Mouse (Mus musculus) spleen, embryonic (tissue): ENCODE results near the gene Msi1.

Experiments
- CTCF ChIA-PET: fragments of 350-600 bp; sonication (Branson Sonifier 250); formaldehyde crosslinking; loops from one replicate; lab custom pipeline; 2022; lab: Charles Lee

Gene Msi1

DNA sequence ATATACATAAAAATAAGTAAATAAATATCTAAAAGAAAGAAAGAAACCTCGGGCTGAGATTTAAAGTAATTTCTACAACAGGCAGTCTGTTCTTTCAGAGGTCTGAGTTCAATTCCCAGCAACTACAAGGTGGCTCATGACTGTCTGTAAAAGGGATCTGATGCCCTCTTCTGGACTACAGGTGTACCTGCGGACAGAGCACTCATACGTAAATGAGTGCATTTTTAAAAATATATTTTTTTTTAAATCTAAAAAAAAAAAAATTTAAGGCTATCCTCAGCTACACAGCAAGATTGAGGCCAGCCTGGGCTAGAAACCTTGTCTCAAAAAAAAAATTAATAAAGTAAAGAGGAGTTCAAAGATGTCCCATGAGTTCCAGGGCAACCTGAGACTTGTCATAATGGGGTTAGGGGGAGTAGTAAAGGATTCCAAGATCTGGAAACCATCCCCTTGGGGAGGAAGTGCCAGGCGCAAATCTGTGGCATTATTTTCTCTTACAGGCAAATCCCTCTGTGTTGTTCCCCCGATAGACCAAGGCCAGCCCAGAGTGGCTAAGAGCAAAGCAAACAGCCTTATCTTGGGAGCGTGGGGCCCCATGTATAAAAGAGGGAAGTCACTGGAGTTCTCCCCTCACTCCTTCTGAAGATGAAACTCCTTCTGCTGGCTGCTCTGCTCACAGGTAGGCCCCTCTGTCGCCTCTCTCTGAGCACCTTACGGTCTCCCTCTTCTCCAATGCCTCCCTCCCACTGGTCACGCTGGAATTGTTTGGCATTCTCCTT, 36.4 kb downstream of the Msi1 start, which contains the start of gene Pla2g1b:
Gene Pla2g1b (plus strand): TSS at position 621 of the 779 bp plus-strand sequence.
- CTCF ChIA-PET: no interaction called here

GRCm38 (mm10) chr5:115469791-115470190, 40.4 kb downstream of the Msi1 start:
- CTCF ChIA-PET: no interaction called here

DNA sequence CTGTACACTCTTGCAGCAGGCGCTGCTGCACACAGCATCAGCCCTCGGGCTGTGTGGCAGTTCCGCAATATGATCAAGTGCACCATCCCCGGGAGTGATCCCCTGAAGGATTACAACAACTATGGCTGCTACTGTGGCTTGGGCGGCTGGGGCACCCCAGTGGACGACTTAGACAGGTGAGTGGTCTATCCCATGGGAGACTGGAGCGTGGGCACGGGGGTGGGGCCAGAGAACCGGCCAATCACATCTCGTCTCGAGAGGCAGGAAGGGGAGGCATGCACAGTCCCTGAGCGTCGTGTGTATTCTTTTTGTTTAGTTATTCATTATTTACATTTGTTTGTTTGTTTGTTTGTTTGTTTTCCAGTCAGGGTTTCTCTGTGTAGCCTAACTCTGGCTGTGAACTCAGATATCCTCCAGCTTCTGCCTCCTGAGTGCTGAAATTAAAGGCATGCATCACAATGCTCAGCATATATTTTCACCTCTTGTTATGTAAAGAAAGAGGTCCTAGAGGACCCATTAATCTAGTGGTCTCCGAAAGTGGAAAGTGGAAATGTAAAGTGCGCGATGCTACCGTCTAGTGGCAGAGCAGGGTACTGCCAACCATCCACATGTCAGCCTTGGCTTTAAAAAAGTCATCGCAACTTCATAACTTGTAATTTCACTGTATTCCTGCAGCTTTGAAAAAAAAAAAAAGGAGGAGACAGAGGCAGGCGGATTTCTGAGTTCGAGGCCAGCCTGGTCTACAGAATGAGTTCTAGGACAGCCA, 41.5 kb downstream of the Msi1 start:
- CTCF ChIA-PET: no interaction called here

- CTCF ChIA-PET: no interaction called here
Observed at GRCm38 (mm10) chr5:115473191-115473590, 43.8 kb downstream of the Msi1 start.

- CTCF ChIA-PET: no interaction called here
Observed at GRCm38 (mm10) chr5:115474174-115474828, 44.9 kb downstream of the Msi1 start.

GRCm38 (mm10) chr5:115475337-115476106, 46.1 kb downstream of the Msi1 start:
- CTCF ChIA-PET: interaction anchor here (0.5 to 1.0 kb wide), 6 partner anchors 8 to 426 kb away, joined by 3 to 13 read pairs (median 8); no protein-coding TSS in a partner anchor

- CTCF ChIA-PET: interaction anchor here (0.6 to 0.7 kb wide), 5 partner anchors 9 to 427 kb away, joined by 4 to 13 read pairs (median 8); no protein-coding TSS in a partner anchor
Observed at GRCm38 (mm10) chr5:115476107-115476727, 46.8 kb downstream of the Msi1 start.

DNA sequence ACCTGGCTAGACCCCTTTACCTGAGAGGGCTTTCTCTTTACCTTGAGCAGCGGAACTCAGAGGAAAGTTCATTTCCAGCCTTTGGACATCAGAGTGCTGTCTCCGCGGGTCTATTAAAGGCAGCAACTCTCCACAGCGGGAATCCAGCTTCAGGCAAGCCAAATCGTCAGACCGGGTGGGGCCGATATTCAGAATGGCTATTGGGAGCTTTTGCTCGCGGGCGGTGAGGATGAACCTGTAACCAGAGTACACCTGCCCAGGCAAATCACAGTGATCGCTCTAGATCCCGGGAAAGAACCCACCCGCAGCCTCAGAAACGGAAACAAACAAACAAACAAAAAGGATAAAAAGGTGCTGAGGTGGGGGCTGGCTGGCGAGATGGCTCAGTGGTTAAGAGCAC, 50.2 kb downstream of the Msi1 start:
- CTCF ChIA-PET: no interaction called here

- CTCF ChIA-PET: no interaction called here
Observed at GRCm38 (mm10) chr5:115480101-115480500, 50.7 kb downstream of the Msi1 start.

DNA sequence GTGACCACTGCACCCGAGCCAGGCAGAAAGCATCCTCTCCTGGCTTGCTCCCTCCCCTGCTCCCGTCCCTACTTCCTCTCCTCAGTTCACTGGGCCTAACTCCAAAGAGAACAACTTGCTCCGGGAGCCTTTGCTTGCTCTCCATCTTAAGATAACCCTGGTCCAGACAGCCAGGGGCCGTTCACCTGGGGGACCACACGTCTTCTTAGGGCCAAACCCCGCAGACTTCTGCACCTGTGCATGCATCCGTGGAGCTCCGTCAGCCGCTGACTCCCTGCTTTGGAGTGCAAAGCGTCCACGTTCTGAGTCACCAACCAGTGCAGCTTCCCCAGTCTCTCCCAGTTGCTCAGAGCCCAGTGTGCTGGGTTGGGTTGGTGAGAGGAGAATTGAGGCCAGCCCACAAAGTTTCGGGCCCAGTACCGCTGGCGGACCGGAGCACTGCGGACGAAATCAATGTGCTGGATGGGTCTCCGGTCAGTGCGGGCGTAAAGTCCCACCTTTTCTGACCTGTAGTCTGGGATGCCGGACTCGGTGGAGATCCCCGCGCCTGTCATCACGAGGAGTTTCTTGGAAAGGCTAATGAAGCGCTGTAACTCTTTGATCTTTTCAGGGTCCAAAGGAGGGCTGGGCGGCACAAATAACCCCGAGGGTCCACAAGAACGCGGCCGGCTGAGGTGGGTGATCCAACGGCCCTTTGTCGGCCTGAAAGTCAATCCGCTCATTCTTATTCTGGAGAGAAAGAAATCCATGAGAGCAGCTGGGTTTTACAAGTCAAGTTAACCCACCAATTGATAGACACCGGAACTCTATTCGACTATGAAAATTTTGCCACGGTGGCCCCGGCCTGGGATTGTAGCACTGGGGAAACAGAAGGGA, 53.2 kb downstream of the Msi1 start:
- CTCF ChIA-PET: no interaction called here

GRCm38 (mm10) chr5:115483385-115483784, 54.0 kb downstream of the Msi1 start:
- CTCF ChIA-PET: interaction anchor here (1.0 to 1.1 kb wide), 2 partner anchors 8 to 13 kb away, joined by 3 read pairs; no protein-coding TSS in a partner anchor

GRCm38 (mm10) chr5:115483947-115484920, 54.8 kb downstream of the Msi1 start, which contains the start of gene Sirt4:
Gene Sirt4, minus strand, starts transcription at chr5:115484725.
- CTCF ChIA-PET: interaction anchor here (0.7 to 1.1 kb wide), 3 partner anchors 8 to 12 kb away, joined by 3 to 13 read pairs (median 3); no protein-coding TSS in a partner anchor

DNA sequence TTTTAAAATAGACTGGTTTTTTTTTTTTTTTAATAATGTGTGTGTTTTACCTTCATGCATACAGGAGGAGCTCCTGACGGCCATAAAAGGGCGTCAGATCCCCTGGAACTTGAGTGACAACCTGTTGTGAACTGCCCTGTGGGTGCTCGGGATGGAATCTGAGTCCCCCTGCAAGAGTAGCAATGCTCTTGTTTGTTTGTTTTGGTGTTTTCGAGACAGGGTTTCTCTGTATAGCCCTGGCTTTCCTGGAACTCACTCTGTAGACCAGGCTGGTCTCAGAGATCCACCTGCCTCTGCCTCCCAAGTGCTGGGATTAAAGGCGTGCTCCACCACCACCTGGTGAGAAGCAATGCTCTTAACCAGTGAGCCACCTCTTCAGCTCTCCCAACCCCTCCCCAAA, 55.6 kb downstream of the Msi1 start:
- CTCF ChIA-PET: interaction anchor here (0.7 kb wide), 1 partner anchor 9 kb away, joined by 13 read pairs; no protein-coding TSS in a partner anchor

DNA sequence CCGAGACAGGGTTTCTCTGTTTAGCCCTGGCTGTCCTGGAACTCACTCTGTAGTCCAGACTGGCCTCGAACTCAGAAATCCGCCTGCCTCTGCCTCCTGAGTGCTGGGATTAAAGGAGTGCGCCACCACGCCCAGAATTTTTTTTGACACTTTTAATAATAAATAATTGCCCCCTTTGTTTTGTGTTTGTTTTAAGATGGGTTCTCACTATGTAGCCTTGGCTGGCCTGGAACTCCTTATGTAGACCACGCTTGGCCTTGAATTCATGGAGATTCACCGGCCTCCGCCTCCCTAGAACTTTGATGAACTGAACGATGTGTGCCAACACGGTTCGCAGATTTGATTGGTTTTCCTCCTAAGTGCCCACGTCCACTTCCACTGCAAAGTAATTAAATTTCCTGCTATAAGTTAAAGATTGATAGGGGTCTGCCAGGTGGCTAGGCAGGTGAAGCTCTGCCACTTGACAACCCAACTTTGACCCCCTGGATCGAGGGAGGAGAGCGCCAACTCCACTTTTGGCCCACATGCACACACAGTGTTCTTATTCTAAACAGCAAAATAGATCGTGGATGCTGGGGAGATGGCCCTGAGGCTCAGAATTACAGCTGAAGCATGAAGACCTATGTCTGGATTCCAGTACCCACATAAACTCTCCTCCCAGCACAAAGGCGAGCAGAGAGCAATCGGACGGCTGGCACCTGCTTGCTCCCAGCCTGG, 56.2 kb downstream of the Msi1 start:
- CTCF ChIA-PET: interaction anchor here (0.7 kb wide), 1 partner anchor 9 kb away, joined by 13 read pairs; no protein-coding TSS in a partner anchor

GRCm38 (mm10) chr5:115486726-115487125, 57.3 kb downstream of the Msi1 start:
- CTCF ChIA-PET: no interaction called here

GRCm38 (mm10) chr5:115487353-115487752, 58.0 kb downstream of the Msi1 start:
- CTCF ChIA-PET: no interaction called here

- CTCF ChIA-PET: no interaction called here
Observed at GRCm38 (mm10) chr5:115487942-115488580, 58.7 kb downstream of the Msi1 start.
